Mouse (Mus musculus): ENCODE measurements around the gene Nnat. TPM values are rescaled to one million over a fixed set of nuclear protein-coding genes. Genes with fewer than 3 reads are reported as not detected.

Nnat gene
- polyA plus RNA-seq, 1 experiment from 2014 or later = 404 TPM

- no peak for ATAC-seq (ENCODE audit: insufficient read depth, low FRiP score, low read depth)
- Histone ChIP-seq H3K4me3 (replicated peaks) (no peak overlapping the region), H3K36me3 (peaks cover 39% of the 10 kb centered on the region), H3K4me1 (peaks cover 14% of the 10 kb centered on the region), H3K27me3 (replicated peaks) (no peaks in the 10 kb centered on the region), H3K9me3 (no peaks in the 10 kb centered on the region), H3K4me2 (no peak overlapping the region), H3K27ac (no peak overlapping the region), H3K9ac (no peak overlapping the region)
- 76% methylated on average over 9 of the region's 9 CpGs for WGBS
Measured at GRCm38 (mm10) chr2:157558051-157558450, 1.8 kb upstream of the Nnat start.

- H3K4me3 ChIP-seq (replicated peaks) = no peak overlapping the region
- no peak overlapping the region for H3K27ac ChIP-seq
- WGBS = 73% methylated on average over 6 of the region's 6 CpGs
- H3K4me2 ChIP-seq = no peak overlapping the region
- H3K9ac ChIP-seq = no peak overlapping the region
- no peaks in the 10 kb centered on the region for H3K9me3 ChIP-seq
- no peak for ATAC-seq (ENCODE audit: insufficient read depth, low FRiP score, low read depth)
- H3K36me3 ChIP-seq = peaks cover 39% of the 10 kb centered on the region
- no peaks in the 10 kb centered on the region for H3K27me3 ChIP-seq (replicated peaks)
- H3K4me1 ChIP-seq = peaks cover 14% of the 10 kb centered on the region
Measured at GRCm38 (mm10) chr2:157558520-157558919, 1.4 kb upstream of the Nnat start.

GRCm38 (mm10) chr2:157559440-157559839 is 438 bp upstream of the Nnat start:
- Histone ChIP-seq H3K4me2 (peak overlapping the region; percentile 67), H3K4me1 (peaks cover 14% of the 10 kb centered on the region), H3K36me3 (peaks cover 39% of the 10 kb centered on the region), H3K9me3 (no peaks in the 10 kb centered on the region), H3K27ac (no peak overlapping the region), H3K27me3 (replicated peaks) (no peaks in the 10 kb centered on the region), H3K4me3 (replicated peaks) (peak overlapping the region; percentile 46), H3K9ac (no peak overlapping the region)
- WGBS = 54% methylated on average over 19 of the region's 19 CpGs
- ATAC-seq (ENCODE audit: insufficient read depth, low FRiP score, low read depth) = no peak

- Histone ChIP-seq H3K4me3 (replicated peaks) (peak overlapping the region; percentile 46), H3K4me2 (peak overlapping the region; percentile 67), H3K36me3 (peaks cover 39% of the 10 kb centered on the region), H3K9ac (peak overlapping the region; percentile 30; the same call in 1 of the 2 replicates), H3K9me3 (no peaks in the 10 kb centered on the region), H3K27ac (0 out of 2 replicates have a peak overlapping the region, but pooled peaks have one; percentile 8), H3K27me3 (replicated peaks) (no peaks in the 10 kb centered on the region), H3K4me1 (peaks cover 22% of the 10 kb centered on the region)
- 40% methylated on average over 33 of the region's 33 CpGs for WGBS
- ATAC-seq (ENCODE audit: insufficient read depth, low FRiP score, low read depth) = no peak
Measured at GRCm38 (mm10) chr2:157560302-157560701, 424 bp downstream of the Nnat start.

GRCm38 (mm10) chr2:157561165-157561836 is 1.4 kb downstream of the Nnat start:
- Histone ChIP-seq H3K4me1 (peaks cover 22% of the 10 kb centered on the region), H3K9me3 (no peaks in the 10 kb centered on the region), H3K27me3 (replicated peaks) (no peaks in the 10 kb centered on the region), H3K36me3 (peaks cover 39% of the 10 kb centered on the region), H3K27ac (no peak overlapping the region), H3K9ac (no peak overlapping the region), H3K4me2 (peak overlapping the region; percentile 67), H3K4me3 (replicated peaks) (peak overlapping the region; percentile 31)
- WGBS = 59% methylated on average over 27 of the region's 27 CpGs
- peak; percentile 75 for ATAC-seq (ENCODE audit: insufficient read depth, low FRiP score, low read depth)

GRCm38 (mm10) chr2:157563031-157563430 is 3.2 kb downstream of the Nnat start:
- no peak for ATAC-seq (ENCODE audit: insufficient read depth, low FRiP score, low read depth)
- Histone ChIP-seq H3K4me1 (peaks cover 26% of the 10 kb centered on the region), H3K27me3 (replicated peaks) (no peaks in the 10 kb centered on the region), H3K9ac (no peak overlapping the region), H3K4me2 (no peak overlapping the region), H3K36me3 (peaks cover 24% of the 10 kb centered on the region; the same call in 1 of the 2 replicates), H3K4me3 (replicated peaks) (no peak overlapping the region), H3K27ac (no peak overlapping the region), H3K9me3 (no peaks in the 10 kb centered on the region)
- 54% methylated on average over 2 of the region's 2 CpGs for WGBS

GRCm38 (mm10) chr2:157564723-157565122 is 4.8 kb downstream of the Nnat start:
- H3K4me3 ChIP-seq (replicated peaks) = no peak overlapping the region; the same call in 1 of the 2 replicates

GRCm38 (mm10) chr2:157565446-157565845 is 5.6 kb downstream of the Nnat start:
- peak overlapping the region; percentile 96 for H3K9ac ChIP-seq
- H3K36me3 ChIP-seq = peaks cover 12% of the 10 kb centered on the region; the same call in 1 of the 2 replicates
- H3K4me2 ChIP-seq = peak overlapping the region; percentile 65
- no peaks in the 10 kb centered on the region for H3K9me3 ChIP-seq
- H3K4me1 ChIP-seq = peaks cover 20% of the 10 kb centered on the region
- peak overlapping the region; percentile 95; the same call in 1 of the 2 replicates for H3K27ac ChIP-seq
- H3K27me3 ChIP-seq (replicated peaks) = no peaks in the 10 kb centered on the region
- no peak for ATAC-seq (ENCODE audit: insufficient read depth, low FRiP score, low read depth)
- 5% methylated on average over 13 of the region's 13 CpGs for WGBS
- peak overlapping the region; percentile 100 for H3K4me3 ChIP-seq (replicated peaks)

More at GRCm38 (mm10) chr2:157564723-157565122, 4.8 kb downstream of the Nnat start:
- no peaks in the 10 kb centered on the region for H3K27me3 ChIP-seq (replicated peaks)
- no peaks in the 10 kb centered on the region for H3K9me3 ChIP-seq
- peaks cover 20% of the 10 kb centered on the region for H3K4me1 ChIP-seq
- peak overlapping the region; percentile 65; the same call in 1 of the 2 replicates for H3K4me2 ChIP-seq
- no peak overlapping the region; the same call in 1 of the 2 replicates for H3K27ac ChIP-seq
- no peak overlapping the region for H3K9ac ChIP-seq
- no peak for ATAC-seq (ENCODE audit: insufficient read depth, low FRiP score, low read depth)
- H3K36me3 ChIP-seq = peaks cover 15% of the 10 kb centered on the region; the same call in 1 of the 2 replicates
- WGBS = 71% methylated on average over 4 of the region's 4 CpGs

- H3K9me3 ChIP-seq = no peaks in the 10 kb centered on the region
- ATAC-seq (ENCODE audit: insufficient read depth, low FRiP score, low read depth) = no peak
- WGBS = 0% methylated on average over 34 of the region's 35 CpGs
Measured at GRCm38 (mm10) chr2:157565898-157566259, 6.0 kb downstream of the Nnat start.

GRCm38 (mm10) chr2:157566260-157566952 is 6.5 kb downstream of the Nnat start:
- peak overlapping the region; percentile 95 for H3K27ac ChIP-seq
- H3K4me2 ChIP-seq = peak overlapping the region; percentile 65
- peak; percentile 77 for ATAC-seq (ENCODE audit: insufficient read depth, low FRiP score, low read depth)
- WGBS = under 1% methylated on average over 36 of the region's 36 CpGs
- peaks cover 19% of the 10 kb centered on the region for H3K4me1 ChIP-seq
- H3K9ac ChIP-seq = peak overlapping the region; percentile 96
- H3K27me3 ChIP-seq (replicated peaks) = no peaks in the 10 kb centered on the region
- peak overlapping the region; percentile 100 for H3K4me3 ChIP-seq (replicated peaks)
- H3K9me3 ChIP-seq = no peaks in the 10 kb centered on the region
- peaks cover 7% of the 10 kb centered on the region; the same call in 1 of the 2 replicates for H3K36me3 ChIP-seq

More at GRCm38 (mm10) chr2:157565898-157566259, 6.0 kb downstream of the Nnat start:
- H3K27ac ChIP-seq = peak overlapping the region; percentile 95
- peak overlapping the region; percentile 100 for H3K4me3 ChIP-seq (replicated peaks)
- peak overlapping the region; percentile 96 for H3K9ac ChIP-seq
- peaks cover 20% of the 10 kb centered on the region for H3K4me1 ChIP-seq
- peaks cover 12% of the 10 kb centered on the region; the same call in 1 of the 2 replicates for H3K36me3 ChIP-seq
- no peaks in the 10 kb centered on the region for H3K27me3 ChIP-seq (replicated peaks)
- H3K4me2 ChIP-seq = peak overlapping the region; percentile 65

- Histone ChIP-seq H3K27me3 (replicated peaks) (no peaks in the 10 kb centered on the region), H3K9me3 (no peaks in the 10 kb centered on the region), H3K27ac (0 out of 2 replicates have a peak overlapping the region, but pooled peaks have one; percentile 95), H3K4me1 (peaks cover 16% of the 10 kb centered on the region), H3K36me3 (no peaks in the 10 kb centered on the region), H3K4me3 (replicated peaks) (peak overlapping the region; percentile 100), H3K9ac (peak overlapping the region; percentile 96; the same call in 1 of the 2 replicates), H3K4me2 (peak overlapping the region; percentile 65)
- WGBS = 79% methylated on average over 11 of the region's 11 CpGs
- no peak for ATAC-seq (ENCODE audit: insufficient read depth, low FRiP score, low read depth)
Measured at GRCm38 (mm10) chr2:157567235-157567961, 7.5 kb downstream of the Nnat start.
